Mouse (Mus musculus): Measurements from ENCODE around the gene Nrp2.

Nrp2 gene

GRCm38 (mm10) chr1:62724461-62725021 lies 21.5 kb downstream of the Nrp2 start:
- no peak for DNase-seq

- DNase-seq, result no peak
Observed at GRCm38 (mm10) chr1:62725032-62725678, 22.1 kb downstream of the Nrp2 start.

GRCm38 (mm10) chr1:62727191-62727590 lies 24.1 kb downstream of the Nrp2 start:
- no peak for DNase-seq

- no peak for DNase-seq
Observed at GRCm38 (mm10) chr1:62728421-62728820, 25.3 kb downstream of the Nrp2 start.

- DNase-seq, result no peak
Observed at GRCm38 (mm10) chr1:62728926-62729325, 25.8 kb downstream of the Nrp2 start.

- no peak for DNase-seq
Observed at GRCm38 (mm10) chr1:62729345-62730150, 26.5 kb downstream of the Nrp2 start.

GRCm38 (mm10) chr1:62732036-62732435 lies 29.0 kb downstream of the Nrp2 start:
- DNase-seq, result no peak

GRCm38 (mm10) chr1:62734420-62734931 lies 31.4 kb downstream of the Nrp2 start:
- DNase-seq, result no peak

- DNase-seq, result no peak
Observed at GRCm38 (mm10) chr1:62734980-62735379, 31.9 kb downstream of the Nrp2 start.

- DNase-seq, result no peak
Observed at GRCm38 (mm10) chr1:62735835-62736234, 32.8 kb downstream of the Nrp2 start.

- DNase-seq, result no peak
Observed at GRCm38 (mm10) chr1:62736455-62737012, 33.4 kb downstream of the Nrp2 start.

- DNase-seq, result no peak
Observed at GRCm38 (mm10) chr1:62738165-62738564, 35.1 kb downstream of the Nrp2 start.

GRCm38 (mm10) chr1:62742092-62742491 lies 39.0 kb downstream of the Nrp2 start:
- no peak for DNase-seq

GRCm38 (mm10) chr1:62743064-62743694 lies 40.1 kb downstream of the Nrp2 start:
- no peak for DNase-seq

GRCm38 (mm10) chr1:62745889-62746288 lies 42.8 kb downstream of the Nrp2 start:
- no peak for DNase-seq

GRCm38 (mm10) chr1:62747421-62748111 lies 44.5 kb downstream of the Nrp2 start:
- no peak for DNase-seq

GRCm38 (mm10) chr1:62748361-62748760 lies 45.3 kb downstream of the Nrp2 start:
- DNase-seq, result no peak

- peak; percentile 74 for DNase-seq
Observed at GRCm38 (mm10) chr1:62749716-62750115, 46.6 kb downstream of the Nrp2 start.

GRCm38 (mm10) chr1:62750408-62751008 lies 47.4 kb downstream of the Nrp2 start:
- peak; percentile 56 for DNase-seq

- DNase-seq, result no peak
Observed at GRCm38 (mm10) chr1:62751011-62752006, 48.2 kb downstream of the Nrp2 start.

GRCm38 (mm10) chr1:62752055-62752454 lies 49.0 kb downstream of the Nrp2 start:
- no peak for DNase-seq

Measured in right cerebral cortex, postnatal 25 days (tissue).